Comparison of ENCODE assay signal across 8 mouse cellular contexts in the genomic region with DNA sequence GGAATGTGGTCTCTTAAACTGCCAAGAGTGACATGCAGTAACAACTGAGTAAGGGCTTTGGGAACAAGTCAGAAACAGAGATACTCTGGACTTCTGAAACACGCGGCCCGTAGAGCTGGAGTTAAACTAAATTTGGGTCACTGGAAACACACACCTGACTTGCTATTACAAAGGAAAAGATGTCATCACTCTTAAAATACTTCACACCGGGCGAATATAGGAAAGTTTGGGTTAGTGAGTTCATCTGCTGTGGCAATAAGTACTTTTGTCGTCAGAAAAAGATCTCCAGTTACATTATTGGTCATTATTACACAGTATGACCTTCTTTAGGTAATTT. TPM values are rescaled to one million over a fixed set of nuclear protein-coding genes. Genes with fewer than 3 reads are reported as not detected.
DNase-seq lines count a peak whose midpoint lies in the region; ATAC-seq and TF ChIP-seq lines count a peak whose summit lies in the region.

No protein-coding gene starts in this region.

- no peaks in the 10 kb centered on the region for H3K4me1 ChIP-seq in heart, postnatal 0 days (ENCODE audit: control insufficient read depth, insufficient read depth)
- H3K4me1 ChIP-seq in midbrain, embryonic 15.5 days, result peaks cover 16% of the 10 kb centered on the region; the same call in 1 of the 2 replicates

- H3K36me3 ChIP-seq in heart, postnatal 0 days (replicated peaks; ENCODE audit: control insufficient read depth, insufficient read depth, low read length), result no peaks in the 10 kb centered on the region
- no peaks in the 10 kb centered on the region for H3K36me3 ChIP-seq in midbrain, embryonic 15.5 days (replicated peaks)

- no peak for DNase-seq in heart, postnatal 0 days (ENCODE audit: low spot score)
- no peak for DNase-seq in heart, postnatal 10 days
- DNase-seq in induced T-regulatory cell, adult 2 months (ENCODE audit: low read depth), result peak; percentile 80
- no peak for DNase-seq in gastrocnemius, postnatal 25 days
- no peak for DNase-seq in spleen, postnatal 4 days (ENCODE audit: low spot score in 2 of 2)

- H3K4me3 ChIP-seq in heart, postnatal 0 days (ENCODE audit: low read depth, low read length), result peak overlapping the region; percentile 92
- H3K4me3 ChIP-seq in midbrain, embryonic 15.5 days, result peak overlapping the region; percentile 99

- H3K4me2 ChIP-seq in heart, postnatal 0 days (ENCODE audit: low read depth, low read length), result peak overlapping the region; percentile 84
- H3K4me2 ChIP-seq in midbrain, embryonic 15.5 days, result peak overlapping the region; percentile 79

- H3K27me3 ChIP-seq in heart, postnatal 0 days (ENCODE audit: control insufficient read depth, insufficient read depth, low read length), result no peaks in the 10 kb centered on the region
- H3K27me3 ChIP-seq in midbrain, embryonic 15.5 days (replicated peaks), result no peaks in the 10 kb centered on the region

- H3K9me3 ChIP-seq in heart, postnatal 0 days (replicated peaks; ENCODE audit: control insufficient read depth, low read length), result no peaks in the 10 kb centered on the region
- no peaks in the 10 kb centered on the region for H3K9me3 ChIP-seq in midbrain, embryonic 15.5 days

- 2% methylated on average over 6 of the region's 6 CpGs for WGBS in heart, postnatal 0 days
- 3% methylated on average over 6 of the region's 6 CpGs for WGBS in midbrain, embryonic 15.5 days

- no peak for TF ChIP-seq CTCF in heart, postnatal 0 days (IDR thresholded peaks at IDR 0.05; ENCODE audit: low read depth)

- intact Hi-C loops in heart, postnatal 10 days (cut with DNase I), result no loop called here

- H3K27ac ChIP-seq in heart, postnatal 0 days (ENCODE audit: low read depth), result peak overlapping the region; percentile 90; the same call in 1 of the 2 replicates
- H3K27ac ChIP-seq in midbrain, embryonic 15.5 days, result peak overlapping the region; percentile 94

- H3K9ac ChIP-seq in heart, postnatal 0 days (replicated peaks; ENCODE audit: low read depth, low read length), result peak overlapping the region; percentile 85
- peak overlapping the region; percentile 77 for H3K9ac ChIP-seq in midbrain, embryonic 15.5 days

- no peak for ATAC-seq in heart, postnatal 0 days (ENCODE audit: insufficient read depth, low read depth)
- 0 out of 2 replicates have a peak, but pooled peaks have one; percentile 2 for ATAC-seq in common myeloid progenitor, adult 5-6 weeks (replicated peaks; ENCODE audit: low read depth, poor library complexity, severe bottlenecking)
- no peak for ATAC-seq in midbrain, embryonic 15.5 days (replicated peaks)
- no peak for ATAC-seq in frontal cortex, adult (ENCODE audit: low TSS enrichment)

- TF ChIP-seq EP300 in heart, postnatal 0 days (IDR thresholded peaks at IDR 0.05; ENCODE audit: low read depth), result no peak

RNA-seq across cellular contexts. Expression of a gene that starts 19.3 kb away (rescaled TPM):
- 17.4 and 30.6 TPM in 2 replicates for total RNA-seq in heart, postnatal 0 days (2014; rRNA removed; ENCODE audit: low replicate concordance)
- polyA plus RNA-seq in heart, postnatal 0 days (2015; fragmentation: Nextera tagmentation; extraction: Ambion mirVana), result 8.1 and 8.4 TPM in 2 replicates
- 10 to 100 TPM; 28.9 to 35.1 TPM for total RNA-seq in heart, postnatal 10 days (2021)
- 37.1 and 59.0 TPM in 2 replicates for total RNA-seq in common myeloid progenitor, adult 5-6 weeks (2017)
- polyA plus RNA-seq in midbrain, embryonic 15.5 days (2015; fragmentation: Nextera tagmentation; extraction: Ambion mirVana), result 21.5 and 24.1 TPM in 2 replicates
- total RNA-seq in gastrocnemius, postnatal 25 days (2021), result 10 to 100 TPM; 64.0 to 78.8 TPM
